Mouse (Mus musculus): ENCODE measurements at regions not wholly inside any gene's neighbourhood (a gene's known extent, or its start where the extent isn't known, plus 50 kb on each side); places are given as distances from the start of the nearest gene placed in this dataset. TPM values are rescaled to one million over a fixed set of nuclear protein-coding genes. Genes with fewer than 3 reads are reported as not detected.

DNA sequence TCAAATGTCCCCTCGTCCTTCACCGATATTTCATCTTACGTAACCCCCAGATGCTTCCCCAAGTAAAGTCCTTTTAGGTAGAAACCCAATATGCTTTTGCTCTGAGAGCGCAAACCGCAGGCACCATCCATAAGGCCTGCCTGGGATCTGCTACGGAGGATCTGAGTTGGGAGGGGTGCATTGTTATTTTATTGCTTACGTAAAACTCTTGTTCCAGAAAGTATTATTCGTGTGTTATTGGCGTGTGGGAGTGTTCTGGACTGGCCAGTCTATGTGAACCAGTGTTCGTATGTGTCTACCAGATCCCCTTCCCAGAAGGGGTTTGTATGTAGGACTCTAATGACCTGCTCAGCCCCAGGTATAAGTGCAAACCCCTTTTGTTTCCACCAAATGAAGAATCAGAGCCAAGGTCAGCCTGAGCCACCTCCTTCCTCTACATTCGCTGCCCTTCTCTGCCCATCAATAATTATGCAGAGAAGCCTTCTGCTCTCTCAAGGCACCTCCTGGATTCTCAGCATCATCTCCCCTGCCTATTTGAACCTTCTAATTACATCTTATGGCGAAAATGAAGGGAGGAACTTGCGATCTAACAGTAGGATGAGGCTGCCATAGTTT lies 488.7 kb downstream of the Prss52 start:
- intact Hi-C loops (cut with DNase I), result no loop called here

DNA sequence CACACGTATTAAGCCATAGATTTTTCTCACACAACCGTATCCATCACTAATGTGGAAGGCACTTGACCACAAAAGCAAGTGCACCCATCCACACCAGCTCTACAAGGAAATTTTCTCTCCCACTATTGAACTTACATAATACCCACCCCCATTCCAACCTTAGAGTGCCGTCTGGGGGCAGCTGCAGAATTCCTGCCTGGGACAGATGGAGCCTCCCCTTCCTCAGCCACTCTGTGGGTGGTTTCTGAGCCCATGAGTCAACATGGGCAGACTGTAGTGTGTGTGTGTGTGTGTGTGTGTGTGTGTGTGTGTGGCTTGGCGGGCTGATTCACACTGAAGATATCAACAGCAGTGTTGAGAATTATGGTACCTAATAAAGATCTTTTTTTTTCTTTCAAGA lies 489.5 kb downstream of the Prss52 start:
- Histone ChIP-seq H3K4me3 (no peak overlapping the region), H3K27ac (no peak overlapping the region)
- intact Hi-C loops (cut with DNase I), result no loop called here
- DNase-seq, result no peak
- TF ChIP-seq CTCF (IDR thresholded peaks at IDR 0.05), result no peak

More for the DNA sequence above, 488.7 kb downstream of the Prss52 start:
- TF ChIP-seq CTCF (IDR thresholded peaks at IDR 0.05), result no peak
- Histone ChIP-seq H3K4me3 (no peak overlapping the region), H3K27ac (no peak overlapping the region)
- no peak for DNase-seq

DNA sequence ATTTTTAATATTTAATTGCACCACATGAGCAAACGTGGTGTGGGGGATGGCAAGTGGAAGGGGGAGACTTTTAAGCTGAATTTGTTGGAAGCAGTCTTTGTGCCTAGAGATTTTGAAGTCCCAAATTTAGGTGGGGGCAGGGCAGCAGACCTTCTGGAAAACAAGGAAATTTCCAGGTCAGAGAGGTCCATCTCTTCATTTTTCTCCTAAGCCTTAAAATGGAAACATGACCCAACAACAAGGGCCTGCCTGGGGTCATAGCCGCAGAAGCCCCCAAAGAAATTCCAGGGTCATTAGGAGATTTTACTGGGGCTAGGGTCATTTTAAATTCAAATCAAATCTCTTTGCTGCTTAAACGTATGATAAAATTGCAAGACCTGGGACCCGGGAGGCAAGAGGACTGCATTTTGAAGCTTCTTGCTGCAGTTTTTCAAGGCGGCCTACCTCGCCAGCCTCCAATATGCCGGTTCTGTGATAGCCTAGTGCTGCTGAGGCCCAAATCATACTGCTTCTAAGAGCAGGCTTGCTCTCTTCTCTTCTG lies 490.0 kb downstream of the Prss52 start:
- Histone ChIP-seq H3K4me3 (no peak overlapping the region), H3K27ac (no peak overlapping the region)
- TF ChIP-seq CTCF (IDR thresholded peaks at IDR 0.05), result no peak
- intact Hi-C loops (cut with DNase I), result no loop called here
- DNase-seq, result no peak

DNA sequence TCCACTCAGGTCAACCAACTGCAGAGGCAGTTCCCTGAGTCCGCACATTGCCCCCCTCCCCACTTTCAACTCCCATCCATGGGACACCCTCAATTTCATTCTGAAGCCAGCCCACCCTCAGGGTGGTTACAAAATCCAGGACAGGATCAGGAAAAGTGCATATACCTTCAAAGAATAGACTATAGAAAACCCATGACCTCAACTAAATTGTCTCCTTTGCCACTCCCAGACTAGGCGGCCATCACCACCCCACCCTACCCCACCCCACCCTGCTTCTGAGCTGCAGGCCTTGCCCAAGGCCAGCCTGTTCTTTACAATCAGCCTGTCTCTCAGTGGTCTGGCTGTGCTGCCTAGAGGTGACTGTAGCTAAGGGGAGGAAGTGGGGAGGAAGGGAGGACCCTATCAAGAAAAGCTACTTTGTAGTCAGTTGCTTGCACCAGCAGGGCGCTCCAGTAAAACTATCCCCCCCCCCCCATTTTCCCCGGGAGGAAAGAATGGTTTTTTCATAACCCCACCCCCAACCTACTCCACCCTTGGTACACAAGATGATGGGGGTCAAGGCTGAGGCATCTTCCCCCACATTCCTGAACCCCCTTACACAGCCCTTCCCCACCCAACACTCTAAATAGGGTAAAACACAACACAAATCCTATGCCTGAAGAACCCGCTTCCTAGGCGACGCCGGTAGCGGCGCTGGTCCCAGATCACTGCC lies 490.9 kb downstream of the Prss52 start:
- intact Hi-C loops (cut with DNase I), result no loop called here
- Histone ChIP-seq H3K4me3 (no peak overlapping the region), H3K27ac (no peak overlapping the region)
- no peak for TF ChIP-seq CTCF (IDR thresholded peaks at IDR 0.05)
- no peak for DNase-seq

DNA sequence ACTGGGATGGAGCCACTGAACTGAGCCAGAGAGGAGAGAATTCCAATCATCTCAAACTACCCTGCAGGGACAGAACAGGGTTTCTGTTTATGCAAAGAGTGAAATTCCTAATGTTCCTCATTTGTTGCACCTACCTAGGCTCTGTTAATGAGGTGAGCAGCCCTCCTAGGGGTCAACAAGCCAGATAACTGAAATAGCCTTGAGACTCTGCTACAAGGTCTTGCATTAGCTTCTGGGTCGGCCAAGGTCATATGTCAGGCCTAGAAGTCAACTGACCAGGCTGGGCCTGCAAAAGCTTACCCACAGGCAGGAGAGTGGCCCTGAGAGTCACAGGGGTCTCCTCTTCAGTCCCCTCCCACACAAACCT lies 491.4 kb downstream of the Prss52 start:
- H3K4me3 ChIP-seq, result no peak overlapping the region
- no peak for TF ChIP-seq CTCF (IDR thresholded peaks at IDR 0.05)
- DNase-seq, result no peak
- no peak overlapping the region for H3K27ac ChIP-seq
- intact Hi-C loops (cut with DNase I), result no loop called here

DNA sequence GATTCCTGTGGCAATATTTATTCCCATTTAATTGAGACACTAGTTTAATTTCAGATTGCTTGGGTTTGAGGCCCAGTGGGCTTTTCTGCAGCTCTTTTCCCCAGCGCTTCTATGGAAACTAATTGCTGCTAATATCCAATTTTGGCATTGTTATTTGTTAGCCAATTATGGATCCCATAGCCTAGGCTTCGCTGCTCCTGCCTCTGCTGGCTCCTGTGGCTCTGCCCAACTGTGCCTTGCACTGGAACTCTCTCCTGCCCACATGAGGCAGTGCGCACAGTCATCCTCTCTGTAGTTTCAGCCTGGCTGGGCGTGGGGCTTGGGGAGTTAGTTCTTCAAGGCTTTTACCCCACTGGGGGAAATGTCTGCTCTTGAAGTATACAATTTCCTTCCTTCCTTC lies 491.8 kb downstream of the Prss52 start:
- intact Hi-C loops (cut with DNase I), result no loop called here

DNA sequence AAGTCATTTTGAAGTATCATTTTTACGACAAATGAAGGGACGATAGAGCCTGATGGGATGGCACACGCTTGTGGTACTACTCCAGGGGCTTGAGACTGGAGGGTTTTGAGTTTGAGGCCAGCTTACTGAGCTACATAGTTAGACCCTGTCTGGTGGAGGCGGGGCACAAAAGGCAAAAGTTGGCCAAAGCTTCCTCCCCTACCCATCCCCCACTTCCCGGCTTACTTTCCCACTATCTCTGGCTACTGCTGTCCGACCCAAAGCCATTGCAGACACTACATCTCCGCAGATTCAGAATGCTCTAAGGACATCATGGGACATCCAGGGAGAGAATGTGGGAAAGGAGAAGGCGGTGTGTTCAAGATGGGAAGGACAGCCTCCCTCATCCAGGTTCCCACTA lies 493.1 kb downstream of the Prss52 start:
- no peak overlapping the region for H3K27ac ChIP-seq
- DNase-seq, result no peak
- no peak for TF ChIP-seq CTCF (IDR thresholded peaks at IDR 0.05)
- H3K4me3 ChIP-seq, result no peak overlapping the region
- intact Hi-C loops (cut with DNase I), result no loop called here

More for the DNA sequence above, 491.8 kb downstream of the Prss52 start:
- Histone ChIP-seq H3K27ac (no peak overlapping the region), H3K4me3 (no peak overlapping the region)
- no peak for DNase-seq
- TF ChIP-seq CTCF (IDR thresholded peaks at IDR 0.05), result no peak

Small RNAs in the stretch of these regions (microRNA-seq; reads per million reads assigned to microRNA genes)
- not detected for gene Mir124a-1
- not detected for gene Mir3078

Data from gastrocnemius, adult 2 months (tissue).